Mouse (Mus musculus) lung, adult 18-20 months (tissue): Measurements from ENCODE around the gene 4930432M17Rik.

Source experiments
- DNase-seq, 2 experiments: peaks; one replicate each; pipeline ENCODE4 v3.0.0; 2022; ENCODE audit warnings: mixed read lengths in 2 of 2

The 4930432M17Rik gene

DNA sequence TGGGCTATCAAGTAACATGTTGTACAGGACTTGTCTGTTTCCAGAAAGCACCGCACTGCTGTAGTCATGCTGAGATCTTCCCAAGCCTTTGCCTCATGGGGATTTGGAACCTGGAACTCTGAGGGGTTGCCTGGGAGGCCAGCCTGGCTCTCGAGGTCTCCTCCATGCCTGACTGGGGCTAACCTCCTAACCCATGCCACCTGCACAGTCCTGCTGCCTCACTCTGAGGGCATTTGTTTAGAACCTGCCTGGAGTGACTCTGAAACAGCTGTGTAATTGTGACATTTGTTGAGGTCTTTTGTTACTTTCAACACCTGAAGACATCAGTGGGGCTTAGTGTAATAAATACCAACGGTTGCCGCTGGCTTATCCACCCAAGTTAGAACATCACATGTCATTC lies 41.7 kb downstream of the 4930432M17Rik start:
- no peak for DNase-seq

DNA sequence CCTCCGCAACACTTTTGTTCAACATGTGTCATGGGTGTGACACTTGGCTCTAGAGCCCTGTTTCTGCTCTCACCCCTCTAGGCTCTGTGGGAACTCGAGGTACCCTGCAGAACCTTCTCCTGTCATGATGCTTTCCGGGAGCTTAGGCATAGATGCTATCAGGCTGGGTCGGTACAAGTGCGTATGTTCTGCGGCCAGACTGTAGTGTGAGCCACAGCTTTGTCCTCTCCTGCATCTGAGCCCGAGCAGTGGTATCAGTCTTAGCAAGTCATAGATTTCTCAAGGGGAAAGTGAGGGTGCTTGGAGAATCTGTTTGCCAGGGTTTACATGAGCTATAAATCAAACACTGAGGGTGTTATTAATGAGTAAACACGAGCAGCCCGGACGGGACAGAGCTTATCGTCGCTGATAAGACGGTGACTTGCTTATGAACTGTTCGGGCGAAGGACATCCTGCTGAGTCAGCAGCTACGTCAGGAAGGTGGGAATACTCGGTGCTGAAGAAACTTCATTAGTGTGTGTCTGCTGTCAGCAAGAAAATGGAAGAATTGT lies 42.7 kb downstream of the 4930432M17Rik start:
- DNase-seq: no peak

DNA sequence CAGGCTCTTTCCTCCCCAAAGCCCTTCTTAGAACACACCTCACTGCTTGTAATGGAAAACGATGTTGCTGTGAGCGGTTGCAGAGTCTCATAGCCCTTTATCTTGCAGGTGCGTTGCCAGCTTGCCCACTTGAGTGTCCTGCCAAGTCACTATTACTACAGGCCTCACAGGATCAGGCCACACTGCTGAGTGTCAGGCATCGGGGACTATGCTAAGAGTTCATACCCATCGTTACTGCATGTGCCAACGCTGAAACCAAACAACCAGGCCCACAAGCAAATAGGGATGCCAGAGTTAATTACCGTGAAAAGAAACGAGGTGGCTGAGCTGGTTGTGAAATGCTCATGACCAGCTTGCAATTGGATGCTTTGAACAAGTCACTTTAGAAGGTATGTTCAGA lies 43.3 kb downstream of the 4930432M17Rik start:
- peak in 1 of 2 experiments; percentile 43 for DNase-seq

DNA sequence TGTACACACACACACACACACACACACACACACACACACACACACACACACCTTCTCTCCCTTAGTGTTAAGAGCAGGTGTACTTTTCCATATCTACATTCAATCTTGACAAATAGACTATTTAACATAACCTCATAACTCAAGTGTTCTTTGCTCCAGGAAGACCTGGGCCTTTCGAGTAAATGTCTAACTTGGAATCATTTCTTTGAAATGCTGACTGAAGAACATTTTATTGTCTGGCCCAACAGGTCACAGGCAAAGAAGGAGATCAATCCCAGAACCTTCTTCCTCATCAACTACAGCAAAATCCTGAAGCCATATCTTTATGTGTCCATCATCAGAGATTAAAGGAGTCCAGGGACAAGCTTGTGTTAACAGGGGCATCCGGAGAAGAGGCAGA lies 43.9 kb downstream of the 4930432M17Rik start:
- DNase-seq: no peak

GRCm38 (mm10) chr3:121715336-121715735 lies 44.8 kb downstream of the 4930432M17Rik start:
- no peak for DNase-seq

DNA sequence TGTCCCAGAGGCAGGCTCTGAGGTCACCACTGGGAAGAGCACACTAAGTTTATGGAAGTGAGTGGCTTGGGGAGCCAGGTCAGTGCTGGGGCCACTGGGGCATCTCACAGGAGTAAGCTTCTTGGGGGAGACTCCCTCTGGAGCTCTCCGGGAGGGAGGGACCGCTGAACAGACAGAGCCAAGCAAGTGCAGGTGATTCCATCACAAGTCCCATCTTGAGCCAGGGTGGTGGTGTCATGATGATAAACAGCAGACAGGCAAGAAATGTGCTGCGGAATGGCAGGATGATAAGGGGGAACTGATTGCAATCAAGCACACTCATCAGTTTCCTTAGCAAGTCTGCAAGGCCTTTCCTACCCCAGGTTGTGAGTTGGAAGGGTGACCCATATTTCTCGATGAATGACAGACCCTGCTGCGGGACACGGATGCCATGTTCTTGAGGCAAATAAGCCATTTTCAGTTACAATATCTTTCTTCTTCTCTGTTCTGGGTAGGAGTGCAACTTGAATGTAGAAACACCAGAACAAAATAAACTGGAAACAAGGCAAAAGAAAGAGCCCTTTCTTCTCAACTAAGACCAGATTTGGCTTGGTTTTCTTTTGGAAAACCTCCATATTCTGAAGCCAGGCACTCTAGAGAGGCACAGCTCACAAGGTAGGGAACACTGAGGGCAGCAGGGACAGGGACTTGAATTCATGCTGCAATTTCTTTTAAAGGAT lies 45.3 kb downstream of the 4930432M17Rik start:
- no peak for DNase-seq

GRCm38 (mm10) chr3:121716480-121716879 lies 45.9 kb downstream of the 4930432M17Rik start:
- no peak for DNase-seq

DNA sequence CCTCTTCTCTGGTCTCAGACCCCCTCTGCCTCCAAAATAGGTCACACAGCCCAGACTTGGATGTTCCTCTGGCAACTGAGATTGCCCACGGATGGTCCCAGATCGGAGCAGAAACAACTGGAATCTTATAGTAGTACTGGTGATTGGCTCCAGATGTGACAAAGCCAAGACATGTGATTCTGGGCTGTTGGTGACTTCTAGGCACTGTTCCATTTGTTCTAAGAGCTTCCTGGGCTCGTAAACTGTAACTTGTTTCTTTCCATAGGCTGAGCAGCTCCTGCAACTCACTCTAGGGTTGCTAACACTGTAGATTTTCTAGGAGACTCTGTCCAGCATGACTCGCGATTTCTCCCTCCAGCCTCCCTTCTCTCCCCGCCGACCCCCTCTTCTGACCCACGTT lies 48.1 kb downstream of the 4930432M17Rik start:
- DNase-seq: no peak

DNA sequence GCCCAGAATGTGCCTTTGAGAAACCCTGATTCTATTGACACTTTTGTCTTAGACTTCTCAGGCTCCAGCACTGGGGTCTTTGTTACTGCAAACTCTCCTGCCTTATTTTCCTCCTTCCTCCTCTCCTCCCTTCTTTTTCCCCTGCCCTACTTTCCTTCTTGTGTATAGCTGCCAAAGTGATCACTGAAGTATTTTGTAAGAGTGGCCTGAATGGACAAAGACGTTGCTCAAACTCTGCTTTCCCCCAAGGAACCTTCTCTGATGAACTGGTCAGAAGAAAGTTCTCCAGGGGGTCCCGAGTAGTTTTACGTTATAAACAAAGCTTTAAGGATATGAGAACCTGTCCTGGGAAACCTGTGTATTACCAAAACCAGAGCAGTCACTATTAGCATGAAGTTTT lies 49.1 kb downstream of the 4930432M17Rik start:
- DNase-seq: no peak

DNA sequence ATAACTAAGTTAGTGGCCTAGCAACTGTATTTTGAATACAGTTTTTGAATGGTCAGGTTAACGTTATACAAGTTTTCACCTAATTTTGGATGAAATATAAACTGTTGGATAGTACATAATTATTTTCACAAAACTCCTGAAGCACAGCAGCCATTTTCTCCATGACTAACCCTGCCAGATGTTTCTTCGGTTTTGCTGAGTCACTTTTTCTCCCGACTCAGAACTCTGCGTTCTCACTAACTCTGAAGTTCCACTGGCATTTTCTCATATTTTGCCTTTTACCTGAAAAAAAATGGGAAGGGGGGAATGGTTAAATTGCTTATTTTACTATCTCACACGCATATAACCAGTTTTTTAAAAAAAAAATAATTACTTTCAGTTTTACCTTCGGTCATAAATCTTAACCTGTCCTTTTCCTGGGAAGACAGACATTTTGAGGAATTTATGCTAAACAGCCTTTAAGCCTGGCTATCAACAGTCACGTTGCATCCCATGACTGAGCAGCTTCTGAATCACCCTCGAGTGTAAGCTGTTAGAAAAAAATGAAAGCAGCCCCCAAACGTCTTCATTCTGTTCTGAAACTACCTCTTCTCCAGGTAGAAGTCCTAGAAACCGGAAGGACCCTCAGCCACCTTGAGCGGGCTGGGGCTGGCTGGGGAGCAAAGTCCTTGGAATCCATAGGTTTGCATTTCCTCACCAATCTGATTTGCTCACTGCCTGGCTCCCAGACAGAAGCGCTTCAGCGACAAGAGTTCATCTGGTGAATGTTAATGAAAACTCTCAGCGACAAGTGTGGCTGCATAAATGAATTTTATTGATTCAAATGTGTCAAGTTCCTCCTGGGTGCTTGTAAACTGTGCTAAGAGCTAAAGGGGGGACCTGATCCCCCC lies 50.5 kb downstream of the 4930432M17Rik start:
- no peak for DNase-seq

DNA sequence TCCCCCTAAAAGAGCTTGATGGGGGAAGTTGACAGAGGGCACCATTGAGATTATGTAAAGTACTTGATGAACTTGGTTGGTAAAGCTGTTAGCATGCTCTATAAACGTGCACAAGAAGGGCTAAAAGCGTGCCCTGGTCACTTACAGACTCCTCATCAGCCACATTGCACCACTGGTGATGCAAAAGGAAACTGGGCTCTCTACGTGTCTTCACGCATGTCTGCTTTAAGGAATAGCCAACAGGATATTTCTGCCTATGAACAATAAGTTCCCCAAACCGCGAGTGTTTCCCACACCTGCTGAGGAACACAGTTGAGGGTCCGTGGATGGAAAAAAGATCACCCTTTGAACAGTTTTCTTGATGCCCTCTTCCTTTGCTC lies 51.1 kb downstream of the 4930432M17Rik start:
- DNase-seq: peak; percentile 23 to 48

GRCm38 (mm10) chr3:121722971-121723844 lies 52.6 kb downstream of the 4930432M17Rik start, which contains the start of gene F3:
TSS of gene F3 (plus strand) at chr3:121723537.
- peak; percentile 85 to 88 for DNase-seq

- DNase-seq: no peak
These were observed 53.5 kb downstream of the 4930432M17Rik start for GRCm38 (mm10) chr3:121723968-121724524.

- DNase-seq: no peak
These were observed 54.0 kb downstream of the 4930432M17Rik start for GRCm38 (mm10) chr3:121724553-121724952.

- DNase-seq: no peak
These were observed 55.1 kb downstream of the 4930432M17Rik start for GRCm38 (mm10) chr3:121725651-121726050.

GRCm38 (mm10) chr3:121729678-121730077 lies 59.1 kb downstream of the 4930432M17Rik start:
- DNase-seq: no peak
